Mouse (Mus musculus): ENCODE data around the gene A930004D18Rik.

DNA sequence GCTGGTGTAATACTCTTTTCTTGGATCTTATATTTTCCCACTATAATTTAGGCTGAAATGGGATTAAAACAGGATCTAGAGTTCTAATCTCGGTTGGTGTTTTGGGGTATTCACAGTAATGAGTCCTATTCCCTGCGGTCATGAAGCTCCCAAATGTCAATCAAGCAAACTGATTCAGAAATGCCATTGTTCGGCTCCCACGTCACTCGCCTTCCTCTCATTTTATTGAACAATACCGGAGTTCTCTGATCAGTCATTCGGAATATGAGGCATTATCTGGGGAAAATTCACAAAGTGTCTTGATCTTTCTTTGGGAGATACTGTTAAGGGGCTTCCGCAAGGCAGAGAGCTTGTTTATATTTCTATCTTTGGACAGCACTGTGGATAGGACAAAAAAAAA is 7.0 kb downstream of the A930004D18Rik start:
- TF ChIP-seq CTCF (IDR thresholded peaks at IDR 0.05; ENCODE audit: low read depth, low read length) (no peak), POLR2A (IDR thresholded peaks at IDR 0.05; ENCODE audit: insufficient read depth, low read length) (no peak), EP300 (IDR thresholded peaks at IDR 0.05; ENCODE audit: insufficient read depth, low read depth, low read length) (no peak)
